Comparison of ENCODE assay signal across 8 mouse cellular contexts in the genomic region with DNA sequence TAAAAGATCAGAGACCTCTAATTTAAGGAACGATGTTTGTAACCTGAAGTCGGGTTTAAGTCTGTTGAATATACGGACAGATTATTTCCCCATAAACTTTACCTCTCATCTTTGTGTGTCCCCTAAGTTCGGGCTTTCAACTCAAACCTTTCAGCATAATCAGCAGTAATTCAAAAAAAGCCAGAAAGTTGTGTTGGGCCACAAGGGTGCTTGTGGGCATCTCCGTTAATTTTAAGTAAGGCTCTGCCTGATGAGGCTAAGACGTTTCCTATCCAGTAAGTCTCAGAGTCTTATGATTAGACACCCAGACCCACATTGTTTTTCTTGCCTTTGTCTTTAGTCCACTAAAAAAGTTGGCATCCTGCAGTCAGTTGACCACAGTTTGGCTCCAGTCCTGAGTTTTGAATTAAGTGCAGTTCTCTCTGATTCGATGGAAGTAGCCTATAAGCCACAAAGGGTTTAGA. TPM values are rescaled to one million over a fixed set of nuclear protein-coding genes. Genes with fewer than 3 reads are reported as not detected.
A peak's percentile ranks its signal among the peaks of the same experiment; 100 is the strongest.
DNase-seq lines count a peak whose midpoint lies in the region; ATAC-seq and TF ChIP-seq lines count a peak whose summit lies in the region.

No protein-coding gene starts in this region.

- peak overlapping the region; percentile 100 for H3K9ac ChIP-seq in forebrain, embryonic 11.5 days (ENCODE audit: low read length)
- peak overlapping the region; percentile 99 for H3K9ac ChIP-seq in intestine, embryonic 16.5 days (ENCODE audit: low read depth, low read length)
- peak overlapping the region; percentile 99 for H3K9ac ChIP-seq in midbrain, embryonic 12.5 days (replicated peaks)

- under 1% methylated on average over 7 of the region's 7 CpGs for WGBS in thymus, adult 2 months
- 4% methylated on average over 7 of the region's 7 CpGs for WGBS in forebrain, embryonic 11.5 days
- 3% methylated on average over 7 of the region's 7 CpGs for WGBS in intestine, embryonic 16.5 days
- 4% methylated on average over 7 of the region's 7 CpGs for WGBS in midbrain, embryonic 12.5 days

- H3K4me2 ChIP-seq in forebrain, embryonic 11.5 days (ENCODE audit: low read depth, low read length, severe bottlenecking), result peak overlapping the region; percentile 71
- peak overlapping the region; percentile 85 for H3K4me2 ChIP-seq in intestine, embryonic 16.5 days (ENCODE audit: low read depth, low read length)
- peak overlapping the region; percentile 76 for H3K4me2 ChIP-seq in midbrain, embryonic 12.5 days (replicated peaks)

- H3K4me3 ChIP-seq in thymus, adult 2 months (ENCODE audit: control insufficient read depth, insufficient read depth, low read length), result peak overlapping the region; percentile 87
- H3K4me3 ChIP-seq in forebrain, embryonic 11.5 days (ENCODE audit: low read depth, low read length), result peak overlapping the region; percentile 100
- H3K4me3 ChIP-seq in intestine, embryonic 16.5 days (ENCODE audit: low read length), result peak overlapping the region; percentile 99
- H3K4me3 ChIP-seq in midbrain, embryonic 12.5 days, result peak overlapping the region; percentile 100

- ATAC-seq in forebrain, embryonic 11.5 days (replicated peaks; ENCODE audit: low FRiP score), result no peak
- no peak for ATAC-seq in intestine, embryonic 16.5 days
- no peak for ATAC-seq in midbrain, embryonic 12.5 days (ENCODE audit: low FRiP score, low read depth)

- no peak for TF ChIP-seq CTCF in thymus, adult 2 months (IDR thresholded peaks at IDR 0.05; ENCODE audit: borderline replicate concordance, control insufficient read depth, extremely low read depth, insufficient read depth, low read length, poor library complexity)

- no peaks in the 10 kb centered on the region for H3K27me3 ChIP-seq in thymus, adult 2 months (ENCODE audit: control insufficient read depth, insufficient read depth, low read length)
- no peaks in the 10 kb centered on the region for H3K27me3 ChIP-seq in forebrain, embryonic 11.5 days (ENCODE audit: control insufficient read depth, insufficient read depth, low read length)
- no peaks in the 10 kb centered on the region for H3K27me3 ChIP-seq in intestine, embryonic 16.5 days (replicated peaks; ENCODE audit: control insufficient read depth, insufficient read depth, low read length)
- H3K27me3 ChIP-seq in midbrain, embryonic 12.5 days, result no peaks in the 10 kb centered on the region

- H3K27ac ChIP-seq in thymus, adult 2 months (ENCODE audit: control insufficient read depth, insufficient read depth, low read length), result no peak overlapping the region
- peak overlapping the region; percentile 91; the same call in 1 of the 2 replicates for H3K27ac ChIP-seq in forebrain, embryonic 11.5 days (ENCODE audit: low read depth, low read length)
- peak overlapping the region; percentile 91 for H3K27ac ChIP-seq in intestine, embryonic 16.5 days (ENCODE audit: low read length)
- peak overlapping the region; percentile 95; the same call in 1 of the 2 replicates for H3K27ac ChIP-seq in midbrain, embryonic 12.5 days (replicated peaks)

- H3K36me3 ChIP-seq in thymus, adult 2 months (ENCODE audit: control insufficient read depth, insufficient read depth, low read length), result no peaks in the 10 kb centered on the region
- H3K36me3 ChIP-seq in forebrain, embryonic 11.5 days (ENCODE audit: control insufficient read depth, insufficient read depth, low read length), result no peaks in the 10 kb centered on the region
- no peaks in the 10 kb centered on the region for H3K36me3 ChIP-seq in intestine, embryonic 16.5 days (ENCODE audit: control insufficient read depth, insufficient read depth, low read length)
- no peaks in the 10 kb centered on the region for H3K36me3 ChIP-seq in midbrain, embryonic 12.5 days

- DNase-seq in thymus, adult 2 months, result no peak
- no peak for DNase-seq in thymus, postnatal 25 days
- no peak for DNase-seq in forebrain, embryonic 11.5 days (ENCODE audit: low spot score)
- no peak for DNase-seq in left cerebral cortex, adult 9 months (ENCODE audit: low spot score in 2 of 2)
- no peak for DNase-seq in T-cell, adult 2 months (ENCODE audit: low spot score)
- no peak for DNase-seq in gastrocnemius, postnatal 10 days

- H3K4me1 ChIP-seq in thymus, adult 2 months (replicated peaks; ENCODE audit: control insufficient read depth, insufficient read depth, low read length), result peaks cover 10% of the 10 kb centered on the region
- H3K4me1 ChIP-seq in forebrain, embryonic 11.5 days (replicated peaks; ENCODE audit: control insufficient read depth, insufficient read depth, low read length), result peaks cover 13% of the 10 kb centered on the region; the same call in 1 of the 2 replicates
- H3K4me1 ChIP-seq in intestine, embryonic 16.5 days (ENCODE audit: control insufficient read depth, insufficient read depth, low read length), result peaks cover 26% of the 10 kb centered on the region
- peaks cover 45% of the 10 kb centered on the region for H3K4me1 ChIP-seq in midbrain, embryonic 12.5 days

- H3K9me3 ChIP-seq in forebrain, embryonic 11.5 days (ENCODE audit: control insufficient read depth, low read length), result no peaks in the 10 kb centered on the region
- H3K9me3 ChIP-seq in intestine, embryonic 16.5 days (ENCODE audit: control insufficient read depth, low read length), result no peaks in the 10 kb centered on the region
- H3K9me3 ChIP-seq in midbrain, embryonic 12.5 days, result no peaks in the 10 kb centered on the region

- no peak for TF ChIP-seq POLR2A in thymus, adult 2 months (IDR thresholded peaks at IDR 0.05; ENCODE audit: control insufficient read depth, extremely low read depth, insufficient read depth, low read length, poor library complexity)

RNA-seq across cellular contexts. Expression of a gene that starts 1.2 kb away (rescaled TPM):
- polyA plus RNA-seq in thymus, adult 2 months (2012; rRNA removed), result 72.8 and 80.5 TPM in 2 replicates
- 87.6 and 92.3 TPM in 2 replicates for polyA plus RNA-seq in forebrain, embryonic 11.5 days (2014; fragmentation: Nextera tagmentation; extraction: Ambion mirVana)
- polyA plus RNA-seq in intestine, embryonic 16.5 days (2015; fragmentation: Nextera tagmentation; extraction: Ambion mirVana), result 39.4 and 43.2 TPM in 2 replicates
- polyA plus RNA-seq in midbrain, embryonic 12.5 days (2016; fragmentation: Nextera tagmentation; extraction: Ambion mirVana), result 88.1 and 92.8 TPM in 2 replicates
- 10 to 100 TPM; 15.7 to 23.4 TPM for total RNA-seq in gastrocnemius, postnatal 10 days (2021)

RNA-seq across cellular contexts. Expression of a gene that starts 27.9 kb away (rescaled TPM):
- polyA plus RNA-seq in thymus, adult 2 months (2012; rRNA removed), result 0.07 TPM in 1 of 2 replicates, not detected in the other
- polyA plus RNA-seq in forebrain, embryonic 11.5 days (2014; fragmentation: Nextera tagmentation; extraction: Ambion mirVana), result not detected in 2 replicates
- not detected in 2 replicates for polyA plus RNA-seq in intestine, embryonic 16.5 days (2015; fragmentation: Nextera tagmentation; extraction: Ambion mirVana)
- not detected in 2 replicates for polyA plus RNA-seq in midbrain, embryonic 12.5 days (2016; fragmentation: Nextera tagmentation; extraction: Ambion mirVana)
- total RNA-seq in gastrocnemius, postnatal 10 days (2021), result not detected
